Mouse (Mus musculus): Measurements from ENCODE around the gene Cbfa2t2.

The Cbfa2t2 gene

GRCm38 (mm10) chr2:154436458-154437190 is at the start of gene Cbfa2t2:
Gene Cbfa2t2 (plus strand): TSS chr2:154436481.
- DNase-seq, result peak; percentile 78

GRCm38 (mm10) chr2:154390180-154390964 is 45.9 kb upstream of the Cbfa2t2 start:
- peak; percentile 96 for DNase-seq

DNA sequence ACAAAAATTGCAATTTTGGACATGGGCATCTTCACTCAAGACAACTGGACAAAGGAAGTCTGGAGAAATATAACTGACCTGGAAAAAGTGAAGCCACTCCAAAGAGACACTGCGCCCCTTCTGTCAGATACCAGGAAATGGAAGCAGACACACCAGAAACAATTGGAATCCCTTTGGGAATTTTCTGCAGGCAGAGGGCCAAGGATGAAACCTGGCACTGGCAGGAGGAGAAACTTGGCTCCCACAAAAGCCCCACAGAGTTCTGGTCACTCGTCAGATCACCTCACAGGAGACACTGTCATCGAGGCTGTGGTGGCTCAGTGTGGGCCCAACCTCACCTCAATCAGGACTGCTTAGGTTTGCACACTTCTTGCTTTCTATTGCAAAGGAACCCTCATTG is 41.7 kb upstream of the Cbfa2t2 start:
- DNase-seq, result no peak

DNA sequence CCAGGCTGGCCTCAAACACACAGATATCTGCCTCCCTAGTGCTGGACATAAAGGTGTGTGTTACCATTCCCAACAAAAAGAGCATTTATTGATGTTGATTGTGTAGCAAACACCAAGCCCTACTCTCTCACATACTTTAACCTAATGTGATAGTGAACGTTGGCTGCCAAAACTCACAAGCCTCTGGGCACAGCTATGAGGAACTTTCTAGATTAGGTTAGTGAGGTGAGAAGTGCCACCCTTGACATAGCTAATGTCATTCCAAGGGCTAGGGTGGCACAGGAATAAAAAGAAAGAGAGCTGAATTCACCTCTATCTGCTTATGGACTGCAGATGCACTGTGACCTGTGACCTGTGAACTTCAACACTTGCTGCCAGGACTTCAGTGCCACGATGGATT is 39.8 kb upstream of the Cbfa2t2 start:
- no peak for DNase-seq

DNA sequence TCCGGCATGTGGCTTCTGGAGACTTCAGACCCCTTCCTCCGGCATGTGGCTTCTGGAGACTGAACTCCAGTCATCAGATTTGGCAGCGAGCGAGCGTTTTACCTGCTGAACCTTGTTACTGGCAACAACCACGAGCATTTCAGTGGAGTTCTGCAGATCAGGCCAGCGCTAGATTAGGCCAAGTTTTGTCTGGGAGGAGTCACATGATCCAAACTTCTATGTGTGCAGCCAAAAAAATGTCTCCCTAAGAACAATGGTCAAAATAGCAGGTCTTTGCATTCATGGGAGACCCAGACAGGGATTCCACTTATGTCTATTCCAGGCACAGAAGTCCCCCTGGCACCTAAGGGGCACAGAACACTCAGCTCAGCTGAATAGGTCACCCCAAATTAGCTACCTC is 38.0 kb upstream of the Cbfa2t2 start:
- peak; percentile 53 for DNase-seq

GRCm38 (mm10) chr2:154399325-154399724 is 37.0 kb upstream of the Cbfa2t2 start:
- DNase-seq, result no peak

GRCm38 (mm10) chr2:154401976-154402375 is 34.3 kb upstream of the Cbfa2t2 start:
- DNase-seq, result no peak

DNA sequence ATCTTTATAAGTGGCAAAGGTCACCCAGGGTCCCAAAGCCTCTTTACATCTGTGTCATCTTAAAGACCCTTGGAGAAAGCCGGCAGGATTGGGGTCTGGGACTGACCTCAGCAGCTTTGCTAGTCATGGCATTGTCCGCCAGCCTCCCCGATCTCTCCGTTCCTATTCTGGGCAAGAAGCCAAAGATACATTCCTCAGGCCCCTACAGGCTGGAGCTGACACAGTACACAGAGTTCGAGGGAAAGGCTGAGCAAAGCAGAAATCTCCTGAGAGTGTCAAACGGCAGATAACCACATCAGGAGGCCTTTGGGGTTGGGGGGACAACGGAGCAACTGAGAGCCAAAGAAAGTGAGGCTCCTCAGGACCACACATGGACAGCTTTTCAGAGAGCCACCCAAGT is 33.5 kb upstream of the Cbfa2t2 start:
- peak; percentile 87 for DNase-seq

DNA sequence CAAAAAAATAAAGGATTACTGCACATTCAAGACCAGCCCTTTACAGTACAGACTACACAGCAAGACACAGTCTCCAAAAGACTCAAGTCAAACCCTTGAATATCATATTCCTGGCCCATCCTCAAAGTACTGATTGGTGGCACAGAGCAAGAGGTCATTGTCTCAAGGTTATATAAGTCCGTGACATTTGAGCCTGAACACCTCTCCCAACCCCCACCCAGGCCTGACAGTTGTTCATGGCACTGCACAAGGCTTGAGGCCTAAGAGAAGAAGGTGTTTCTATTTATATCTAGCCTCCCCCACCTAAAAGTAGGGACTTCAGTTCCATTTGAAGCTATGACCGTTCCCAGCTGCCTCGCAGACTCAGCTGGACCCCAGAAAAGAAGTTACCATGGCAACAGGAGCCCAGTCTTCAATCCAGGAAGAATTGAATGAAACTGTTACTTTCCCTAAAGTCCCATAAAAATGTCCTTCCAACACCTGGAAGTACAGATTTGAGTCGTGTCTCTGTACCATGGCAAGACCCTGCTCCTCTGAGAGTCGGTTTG is 30.8 kb upstream of the Cbfa2t2 start:
- DNase-seq, result no peak

- no peak for DNase-seq
These were observed 29.1 kb upstream of the Cbfa2t2 start for GRCm38 (mm10) chr2:154407063-154407642.

- peak; percentile 94 for DNase-seq
These were observed 28.4 kb upstream of the Cbfa2t2 start, which contains the start of gene Snta1 for GRCm38 (mm10) chr2:154407643-154408445. Gene Snta1 (minus strand): TSS chr2:154408099.

- DNase-seq, result no peak
These were observed 25.9 kb upstream of the Cbfa2t2 start for GRCm38 (mm10) chr2:154410355-154410754.

GRCm38 (mm10) chr2:154412018-154412666 is 24.1 kb upstream of the Cbfa2t2 start:
- peak; percentile 68 for DNase-seq

DNA sequence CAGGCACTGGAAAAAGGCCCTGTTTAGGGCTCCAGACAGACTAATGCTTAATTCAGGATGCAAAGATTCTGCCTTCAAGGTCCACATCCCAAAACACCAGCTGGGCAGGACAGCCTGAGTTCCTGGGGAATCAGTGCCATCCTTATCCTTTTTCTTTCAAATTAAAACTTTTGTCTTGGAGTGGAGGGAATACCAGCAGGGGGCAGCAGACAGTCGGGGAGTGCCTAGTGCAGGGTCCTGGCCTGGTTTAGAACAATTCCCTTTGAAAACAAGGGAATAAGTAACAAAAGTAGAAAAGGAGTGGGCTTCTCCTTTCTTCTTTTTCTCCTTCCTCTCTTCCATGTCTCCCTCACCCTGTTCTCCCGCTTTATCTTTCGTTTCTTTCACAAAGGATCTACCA is 19.2 kb upstream of the Cbfa2t2 start:
- DNase-seq, result peak; percentile 73

DNA sequence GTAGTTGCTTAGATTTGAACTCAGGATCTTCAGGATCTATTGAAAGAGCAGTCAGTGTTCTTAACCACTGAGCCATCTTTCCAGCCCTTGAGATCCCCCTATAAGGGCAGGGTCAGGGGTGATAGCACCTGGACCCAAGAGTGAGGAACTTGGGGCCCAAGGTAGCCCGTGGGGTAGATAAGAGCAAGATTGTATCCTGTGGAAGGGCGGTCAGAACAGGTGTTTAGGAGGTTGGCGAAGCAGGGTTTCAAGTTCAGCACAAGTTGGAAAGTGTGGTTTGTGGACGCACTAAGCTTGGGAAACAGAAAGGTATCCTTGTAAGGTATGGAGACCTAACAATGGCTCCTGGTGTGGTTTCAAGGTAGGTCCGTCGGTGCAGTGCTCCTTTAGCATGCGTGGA is 18.3 kb upstream of the Cbfa2t2 start:
- no peak for DNase-seq

GRCm38 (mm10) chr2:154419631-154420515 is 16.4 kb upstream of the Cbfa2t2 start:
- no peak for DNase-seq

DNA sequence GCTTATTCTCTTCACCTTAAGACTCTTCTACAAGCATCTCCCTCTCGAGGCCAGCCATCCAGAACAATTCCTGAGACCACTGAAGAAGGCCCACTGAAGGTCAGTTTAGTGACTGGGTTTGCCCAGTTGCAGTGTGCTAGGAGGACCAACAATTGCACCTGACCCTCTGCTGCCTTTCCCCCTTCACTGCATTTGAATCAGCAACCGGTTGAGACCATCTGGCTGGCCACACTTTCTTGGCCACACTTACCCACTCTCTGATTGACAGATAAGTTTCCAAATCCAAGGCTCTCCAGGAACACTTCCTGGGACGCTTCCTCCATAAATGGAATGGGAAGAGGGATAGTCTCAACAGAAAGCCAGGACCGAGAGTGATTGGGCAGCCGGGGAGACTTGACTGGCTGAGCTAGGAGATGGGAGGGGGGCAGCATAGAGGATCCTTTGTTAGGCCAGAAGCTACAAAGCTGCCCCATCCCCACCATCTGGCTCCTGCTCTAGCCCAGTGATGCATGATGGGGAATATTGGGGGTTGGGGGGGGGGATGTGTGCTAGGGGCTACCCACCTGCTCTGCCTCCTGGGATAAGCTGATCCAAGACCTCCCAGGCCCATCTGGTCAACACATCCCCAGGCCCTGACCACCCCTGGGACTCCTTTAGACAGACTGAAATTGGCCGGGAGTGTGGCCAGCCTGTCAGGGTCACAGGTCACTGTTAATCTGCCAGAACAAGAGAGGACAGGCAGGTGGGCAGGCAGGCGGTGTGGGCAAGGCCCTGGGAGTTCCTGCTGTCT is 15.1 kb upstream of the Cbfa2t2 start:
- DNase-seq, result no peak

DNA sequence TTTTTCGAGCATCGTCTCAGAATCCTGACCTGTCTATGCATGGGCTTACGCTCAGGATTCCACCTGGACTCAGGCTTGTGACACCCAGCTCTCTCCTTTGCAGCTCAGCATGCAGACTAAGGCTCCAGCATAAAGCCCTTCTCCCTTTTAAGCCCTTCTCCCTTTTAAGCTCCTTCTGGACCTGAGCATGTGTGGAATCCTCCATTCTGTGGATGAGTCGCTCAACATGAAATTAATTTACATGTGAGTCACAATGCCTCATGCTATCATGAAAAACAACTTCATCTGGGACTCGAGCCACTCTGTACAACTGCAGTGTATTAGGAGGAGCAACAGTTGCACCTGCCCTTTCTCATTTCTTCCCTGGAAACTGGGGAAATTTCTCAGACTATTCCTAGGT is 14.1 kb upstream of the Cbfa2t2 start:
- no peak for DNase-seq

GRCm38 (mm10) chr2:154423548-154423947 is 12.7 kb upstream of the Cbfa2t2 start:
- DNase-seq, result no peak

DNA sequence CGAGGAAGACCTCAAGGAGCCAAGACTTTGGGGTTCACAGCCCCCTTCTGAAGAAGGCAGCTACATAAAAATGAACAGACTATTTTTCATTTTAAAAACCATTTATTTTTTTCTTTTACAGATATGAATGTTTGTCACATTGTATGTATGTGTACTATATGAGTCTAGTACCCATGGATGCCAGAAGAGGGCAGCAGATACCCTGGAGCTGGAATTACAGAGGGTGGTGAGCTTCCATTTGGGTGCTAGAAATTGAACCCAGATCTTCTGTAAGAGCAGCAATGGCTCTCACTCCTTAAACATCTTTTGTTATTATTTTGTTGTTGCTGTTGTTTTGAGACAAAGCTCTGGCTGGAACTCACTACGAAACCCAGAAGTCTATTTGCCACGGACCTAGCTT is 10.8 kb upstream of the Cbfa2t2 start:
- no peak for DNase-seq

Data from kidney, postnatal 14 days (tissue).